Mouse (Mus musculus): ENCODE measurements at regions not wholly inside any gene's neighbourhood (a gene's known extent, or its start where the extent isn't known, plus 50 kb on each side); places are given as distances from the start of the nearest gene placed in this dataset.

- peak; percentile 80 for DNase-seq (ENCODE audit: low read depth)
Measured at GRCm38 (mm10) chr14:82065173-82065572, 2081.3 kb downstream of the Olfm4 start.

- DNase-seq (ENCODE audit: low read depth) = no peak
Measured at GRCm38 (mm10) chr14:82101643-82102042, 2117.8 kb downstream of the Olfm4 start.

GRCm38 (mm10) chr14:82112851-82113250 lies 2129.0 kb downstream of the Olfm4 start:
- no peak for DNase-seq (ENCODE audit: low read depth)

- DNase-seq (ENCODE audit: low read depth) = no peak
Measured at GRCm38 (mm10) chr14:82148827-82149498, 2165.1 kb downstream of the Olfm4 start.

- no peak for DNase-seq (ENCODE audit: low read depth)
Measured at GRCm38 (mm10) chr14:82185334-82185733, 2201.5 kb downstream of the Olfm4 start.

- no peak for DNase-seq (ENCODE audit: low read depth)
Measured at GRCm38 (mm10) chr14:82210402-82210801, 2226.5 kb downstream of the Olfm4 start.

- DNase-seq (ENCODE audit: low read depth) = no peak
Measured at GRCm38 (mm10) chr14:82228522-82228921, 2214.8 kb upstream of the Pcdh17 start.

- no peak for DNase-seq (ENCODE audit: low read depth)
Measured at GRCm38 (mm10) chr14:82236238-82236637, 2207.1 kb upstream of the Pcdh17 start.

GRCm38 (mm10) chr14:82243321-82243720 lies 2200.0 kb upstream of the Pcdh17 start:
- no peak for DNase-seq (ENCODE audit: low read depth)

GRCm38 (mm10) chr14:82244891-82245290 lies 2198.5 kb upstream of the Pcdh17 start:
- DNase-seq (ENCODE audit: low read depth) = no peak

Measured in gonadal fat pad, adult 2 months (tissue).